Mouse (Mus musculus): ENCODE data around the gene Thrap3. TPM values are rescaled to one million over a fixed set of nuclear protein-coding genes. Genes with fewer than 3 reads are reported as not detected.

Gene Thrap3
- polyA plus RNA-seq, 1 experiment from 2014 or later: 194 TPM

Other genes with a start within 250 kb of the Thrap3 start
- gene Csf3r, start 178.2 kb downstream of the Thrap3 start, polyA plus RNA-seq (2015; fragmentation: Nextera tagmentation; extraction: Ambion mirVana): 0.10 and 0.21 TPM in 2 replicates
- gene Mrps15, start 155.8 kb downstream of the Thrap3 start, polyA plus RNA-seq (2015; fragmentation: Nextera tagmentation; extraction: Ambion mirVana): 122 and 125 TPM in 2 replicates
- gene Oscp1, start 144.2 kb downstream of the Thrap3 start, polyA plus RNA-seq (2015; fragmentation: Nextera tagmentation; extraction: Ambion mirVana): 27.8 and 37.7 TPM in 2 replicates
- 55.9 and 56.0 TPM in 2 replicates for gene Lsm10, start 106.1 kb downstream of the Thrap3 start, polyA plus RNA-seq (2015; fragmentation: Nextera tagmentation; extraction: Ambion mirVana)
- 34.2 and 36.1 TPM in 2 replicates for gene Stk40, start 98.8 kb downstream of the Thrap3 start, polyA plus RNA-seq (2015; fragmentation: Nextera tagmentation; extraction: Ambion mirVana)
- 7.9 and 8.1 TPM in 2 replicates for gene Eva1b, start 55.0 kb downstream of the Thrap3 start, polyA plus RNA-seq (2015; fragmentation: Nextera tagmentation; extraction: Ambion mirVana)
- gene Sh3d21, start 39.3 kb downstream of the Thrap3 start, polyA plus RNA-seq (2015; fragmentation: Nextera tagmentation; extraction: Ambion mirVana): 0.39 and 0.41 TPM in 2 replicates
- 53.5 and 58.2 TPM in 2 replicates for gene Map7d1, start 53.6 kb upstream of the Thrap3 start, polyA plus RNA-seq (2015; fragmentation: Nextera tagmentation; extraction: Ambion mirVana)
- gene Trappc3, start 59.6 kb upstream of the Thrap3 start, polyA plus RNA-seq (2015; fragmentation: Nextera tagmentation; extraction: Ambion mirVana): 141 and 143 TPM in 2 replicates
- gene Col8a2, start 84.0 kb upstream of the Thrap3 start, polyA plus RNA-seq (2015; fragmentation: Nextera tagmentation; extraction: Ambion mirVana): 0.96 and 1.4 TPM in 2 replicates
- gene Adprhl2, start 118.9 kb upstream of the Thrap3 start, polyA plus RNA-seq (2015; fragmentation: Nextera tagmentation; extraction: Ambion mirVana): 70.9 and 81.6 TPM in 2 replicates
- gene Tekt2, start 122.9 kb upstream of the Thrap3 start, polyA plus RNA-seq (2015; fragmentation: Nextera tagmentation; extraction: Ambion mirVana): 10.0 and 11.2 TPM in 2 replicates
- gene Ago3, start 226.8 kb upstream of the Thrap3 start, polyA plus RNA-seq (2015; fragmentation: Nextera tagmentation; extraction: Ambion mirVana): 17.2 and 17.6 TPM in 2 replicates